Mouse (Mus musculus): ENCODE results near the gene Ccl9.

DNA sequence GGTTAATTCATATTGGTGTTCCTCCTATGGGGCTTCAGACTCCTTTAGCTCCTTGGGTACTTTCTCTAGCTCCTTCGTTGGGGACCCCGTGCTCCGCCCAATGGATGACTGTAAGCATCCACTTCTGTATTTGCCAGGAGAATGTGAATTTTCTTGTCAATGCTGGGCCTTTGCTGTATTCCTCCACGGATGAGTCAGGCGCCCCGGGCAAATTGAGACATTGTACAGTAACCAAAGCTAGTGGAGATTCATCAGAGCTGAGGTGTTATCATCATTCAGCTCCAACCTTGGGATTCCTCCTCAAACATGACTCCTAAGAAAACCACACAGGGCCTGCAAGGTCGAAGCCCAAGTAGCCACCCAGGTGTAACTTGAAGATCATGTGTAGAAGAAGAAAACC lies 19.4 kb upstream of the Ccl9 start:
- TF ChIP-seq CTCF (IDR thresholded peaks at IDR 0.05; ENCODE audit: low read depth, low read length) (no peak), POLR2A (IDR thresholded peaks at IDR 0.05; ENCODE audit: extremely low read depth, insufficient read depth, low read length) (no peak)
